ENCODE assay signal across 8 mouse cellular contexts in the genomic region with DNA sequence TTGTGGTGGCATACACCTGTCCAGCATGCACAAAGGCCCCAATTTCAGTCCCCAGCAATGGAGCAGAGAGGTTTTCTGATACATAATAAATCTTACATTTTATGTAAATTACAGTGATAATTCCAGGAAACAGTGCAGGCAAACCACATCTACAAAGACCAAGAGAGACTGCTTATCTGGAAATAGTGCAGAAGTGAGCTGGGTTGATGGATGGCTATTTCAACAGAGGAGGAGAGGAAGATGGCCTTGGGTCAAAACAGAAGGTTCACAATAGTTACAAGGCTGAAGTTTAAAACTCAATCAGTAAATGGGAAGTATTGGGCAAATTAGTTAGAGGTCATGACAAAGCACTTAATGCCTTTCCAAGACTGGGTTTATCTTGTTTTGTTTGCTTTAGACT. TPM values are rescaled to one million over a fixed set of nuclear protein-coding genes. Genes with fewer than 3 reads are reported as not detected.
DNase-seq lines count a peak whose midpoint lies in the region; ATAC-seq lines count a peak whose summit lies in the region.

No protein-coding gene starts in this region.

- peak overlapping the region; percentile 89 for H3K4me3 ChIP-seq in lung, embryonic 15.5 days
- H3K4me3 ChIP-seq in embryonic facial prominence, embryonic 12.5 days = peak overlapping the region; percentile 99
- H3K4me3 ChIP-seq in intestine, embryonic 15.5 days (replicated peaks) = peak overlapping the region; percentile 96
- H3K4me3 ChIP-seq in neural tube, embryonic 14.5 days (ENCODE audit: low read depth, low read length) = peak overlapping the region; percentile 100

- H3K36me3 ChIP-seq in lung, embryonic 15.5 days = no peaks in the 10 kb centered on the region
- no peaks in the 10 kb centered on the region for H3K36me3 ChIP-seq in embryonic facial prominence, embryonic 12.5 days
- H3K36me3 ChIP-seq in intestine, embryonic 15.5 days = no peaks in the 10 kb centered on the region
- H3K36me3 ChIP-seq in neural tube, embryonic 14.5 days (ENCODE audit: control insufficient read depth, insufficient read depth, low read length) = no peaks in the 10 kb centered on the region

- H3K9ac ChIP-seq in lung, embryonic 15.5 days = peak overlapping the region; percentile 96
- no peak overlapping the region for H3K9ac ChIP-seq in embryonic facial prominence, embryonic 12.5 days
- H3K9ac ChIP-seq in intestine, embryonic 15.5 days = peak overlapping the region; percentile 56
- peak overlapping the region; percentile 99 for H3K9ac ChIP-seq in neural tube, embryonic 14.5 days (replicated peaks; ENCODE audit: low read depth, low read length)

- peak overlapping the region; percentile 68 for H3K4me2 ChIP-seq in lung, embryonic 15.5 days
- peak overlapping the region; percentile 88 for H3K4me2 ChIP-seq in embryonic facial prominence, embryonic 12.5 days (replicated peaks)
- peak overlapping the region; percentile 66 for H3K4me2 ChIP-seq in intestine, embryonic 15.5 days (replicated peaks)
- peak overlapping the region; percentile 67 for H3K4me2 ChIP-seq in neural tube, embryonic 14.5 days (ENCODE audit: low read depth, low read length)

- no peak for ATAC-seq in lung, embryonic 15.5 days (ENCODE audit: borderline replicate concordance, extremely low read depth, low FRiP score, low TSS enrichment)
- ATAC-seq in embryonic facial prominence, embryonic 12.5 days (ENCODE audit: insufficient number of reproducible peaks, insufficient read depth, low FRiP score, low TSS enrichment) = no peak
- ATAC-seq in intestine, embryonic 15.5 days = no peak
- no peak for ATAC-seq in neural tube, embryonic 14.5 days (ENCODE audit: low read depth)
- ATAC-seq in erythroid progenitor cell, adult 5-6 weeks (replicated peaks; ENCODE audit: low FRiP score, poor library complexity, severe bottlenecking) = no peak
- ATAC-seq in granulocyte monocyte progenitor cell, adult 5-6 weeks (replicated peaks; ENCODE audit: poor library complexity, severe bottlenecking) = no peak

- no peaks in the 10 kb centered on the region for H3K27me3 ChIP-seq in lung, embryonic 15.5 days
- H3K27me3 ChIP-seq in embryonic facial prominence, embryonic 12.5 days = no peaks in the 10 kb centered on the region
- H3K27me3 ChIP-seq in intestine, embryonic 15.5 days (replicated peaks) = no peaks in the 10 kb centered on the region
- H3K27me3 ChIP-seq in neural tube, embryonic 14.5 days (ENCODE audit: control insufficient read depth, insufficient read depth, low read length) = no peaks in the 10 kb centered on the region

- no peaks in the 10 kb centered on the region for H3K9me3 ChIP-seq in lung, embryonic 15.5 days
- no peaks in the 10 kb centered on the region for H3K9me3 ChIP-seq in embryonic facial prominence, embryonic 12.5 days
- no peaks in the 10 kb centered on the region for H3K9me3 ChIP-seq in intestine, embryonic 15.5 days
- H3K9me3 ChIP-seq in neural tube, embryonic 14.5 days (ENCODE audit: control insufficient read depth, low read length) = no peaks in the 10 kb centered on the region

- peak overlapping the region; percentile 99 for H3K27ac ChIP-seq in lung, embryonic 15.5 days
- H3K27ac ChIP-seq in embryonic facial prominence, embryonic 12.5 days = no peak overlapping the region
- peak overlapping the region; percentile 99; the same call in 1 of the 2 replicates for H3K27ac ChIP-seq in intestine, embryonic 15.5 days
- peak overlapping the region; percentile 99 for H3K27ac ChIP-seq in neural tube, embryonic 14.5 days (ENCODE audit: low read depth, low read length)

- H3K4me1 ChIP-seq in lung, embryonic 15.5 days = 0 out of 2 replicates have a peak, but pooled peaks cover 4% of the 10 kb centered on the region
- peaks cover 9% of the 10 kb centered on the region; the same call in 1 of the 2 replicates for H3K4me1 ChIP-seq in embryonic facial prominence, embryonic 12.5 days
- H3K4me1 ChIP-seq in intestine, embryonic 15.5 days (replicated peaks) = no peaks in the 10 kb centered on the region
- H3K4me1 ChIP-seq in neural tube, embryonic 14.5 days (ENCODE audit: control insufficient read depth, insufficient read depth, low read length) = peaks cover 21% of the 10 kb centered on the region

- DNase-seq in lung, adult 18-20 months = no peak
- no peak for DNase-seq in right cerebral cortex, adult 18-20 months

RNA-seq across cellular contexts. Expression of a gene that starts 0.9 kb away (rescaled TPM):
- polyA plus RNA-seq in lung, embryonic 15.5 days (2015; fragmentation: Nextera tagmentation; extraction: Ambion mirVana) = 13.6 and 15.3 TPM in 2 replicates
- 26.1 and 28.2 TPM in 2 replicates for polyA plus RNA-seq in embryonic facial prominence, embryonic 12.5 days (2016; fragmentation: Nextera tagmentation; extraction: Ambion mirVana)
- 11.5 and 12.7 TPM in 2 replicates for polyA plus RNA-seq in intestine, embryonic 15.5 days (2015; fragmentation: Nextera tagmentation; extraction: Ambion mirVana)
- 17.7 and 20.0 TPM in 2 replicates for polyA plus RNA-seq in neural tube, embryonic 14.5 days (2014; fragmentation: Nextera tagmentation; extraction: Ambion mirVana)
- total RNA-seq in erythroid progenitor cell, adult 5-6 weeks (2015; ENCODE audit: low replicate concordance) = 59.1 and 63.7 TPM in 2 replicates
- total RNA-seq in erythroid progenitor cell, adult 5-6 weeks (2017; ENCODE audit: low replicate concordance) = 88.5 and 98.1 TPM in 2 replicates
- 70.9 and 79.7 TPM in 2 replicates for total RNA-seq in granulocyte monocyte progenitor cell, adult 5-6 weeks (2014; fragmentation: Nextera tagmentation)
- 59.9 and 89.5 TPM in 2 replicates for total RNA-seq in granulocyte monocyte progenitor cell, adult 5-6 weeks (2017)

RNA-seq across cellular contexts. Expression of a gene that starts 52.0 kb away (rescaled TPM):
- 63.2 and 63.4 TPM in 2 replicates for polyA plus RNA-seq in lung, embryonic 15.5 days (2015; fragmentation: Nextera tagmentation; extraction: Ambion mirVana)
- 60.3 and 64.1 TPM in 2 replicates for polyA plus RNA-seq in embryonic facial prominence, embryonic 12.5 days (2016; fragmentation: Nextera tagmentation; extraction: Ambion mirVana)
- polyA plus RNA-seq in intestine, embryonic 15.5 days (2015; fragmentation: Nextera tagmentation; extraction: Ambion mirVana) = 108 and 120 TPM in 2 replicates
- 49.0 and 63.3 TPM in 2 replicates for polyA plus RNA-seq in neural tube, embryonic 14.5 days (2014; fragmentation: Nextera tagmentation; extraction: Ambion mirVana)
- total RNA-seq in erythroid progenitor cell, adult 5-6 weeks (2015; ENCODE audit: low replicate concordance) = 19.7 and 23.4 TPM in 2 replicates
- total RNA-seq in erythroid progenitor cell, adult 5-6 weeks (2017; ENCODE audit: low replicate concordance) = 24.5 and 28.0 TPM in 2 replicates
- 172 and 180 TPM in 2 replicates for total RNA-seq in granulocyte monocyte progenitor cell, adult 5-6 weeks (2014; fragmentation: Nextera tagmentation)
- total RNA-seq in granulocyte monocyte progenitor cell, adult 5-6 weeks (2017) = 206 TPM in 2 replicates

RNA-seq across cellular contexts. Expression of a gene that starts 52.3 kb away (rescaled TPM):
- 0.20 TPM in 1 of 2 replicates, not detected in the other for polyA plus RNA-seq in lung, embryonic 15.5 days (2015; fragmentation: Nextera tagmentation; extraction: Ambion mirVana)
- 0.20 TPM in 1 of 2 replicates, not detected in the other for polyA plus RNA-seq in embryonic facial prominence, embryonic 12.5 days (2016; fragmentation: Nextera tagmentation; extraction: Ambion mirVana)
- 0.35 TPM in 1 of 2 replicates, not detected in the other for polyA plus RNA-seq in intestine, embryonic 15.5 days (2015; fragmentation: Nextera tagmentation; extraction: Ambion mirVana)
- polyA plus RNA-seq in neural tube, embryonic 14.5 days (2014; fragmentation: Nextera tagmentation; extraction: Ambion mirVana) = 0.68 and 0.94 TPM in 2 replicates
- total RNA-seq in erythroid progenitor cell, adult 5-6 weeks (2015; ENCODE audit: low replicate concordance) = 3.6 TPM in 1 of 2 replicates, not detected in the other
- not detected in 2 replicates for total RNA-seq in erythroid progenitor cell, adult 5-6 weeks (2017; ENCODE audit: low replicate concordance)
- not detected in 2 replicates for total RNA-seq in granulocyte monocyte progenitor cell, adult 5-6 weeks (2014; fragmentation: Nextera tagmentation)
- total RNA-seq in granulocyte monocyte progenitor cell, adult 5-6 weeks (2017) = not detected in 2 replicates
